Mouse (Mus musculus) gastrocnemius, adult 2 months (tissue): Measurements from ENCODE around the gene Fam171a1. TPM values are rescaled to one million over a fixed set of nuclear protein-coding genes. Genes with fewer than 3 reads are reported as not detected.

Source experiments
- DNase-seq: peaks from one replicate; pipeline ENCODE4 v3.0.0; 2022
- H3K27ac ChIP-seq: fragments of 200-600 bp; 2 replicates; pipeline ENCODE4 v1.8.1; 2022; ENCODE audit warnings: mild to moderate bottlenecking
- H3K4me3 ChIP-seq: fragments of 200-600 bp; 2 replicates; pipeline ENCODE4 v1.8.1; 2022; ENCODE audit warnings: mild to moderate bottlenecking, moderate library complexity
- CTCF ChIP-seq: fragments of 200-600 bp; IDR thresholded peaks from 2 replicates; pipeline ENCODE4 v1.8.1; 2022; ENCODE audit warnings: antibody characterized with exemption, mild to moderate bottlenecking, moderate library complexity
- intact Hi-C: fragments of 180-260 bp; cut with DNase I; formaldehyde crosslinking; loops from one replicate; pipeline ENCODE4 v1.15.1; 2025
- total RNA-seq, 2 experiments: library from RNA; stranded (reverse); gene quantifications; 2 replicates each; pipeline ENCODE4 v1.2.3; 2021

Gene Fam171a1
- total RNA-seq, 2 experiments from 2014 or later = 2.5 to 3.9 TPM

- no peak for TF ChIP-seq CTCF
- Histone ChIP-seq H3K27ac (no peak overlapping the region), H3K4me3 (no peak overlapping the region)
- intact Hi-C loops = no loop called here
- DNase-seq = no peak
These were observed 27.8 kb downstream of the Fam171a1 start for GRCm38 (mm10) chr2:3141804-3142203.

GRCm38 (mm10) chr2:3144291-3144690 is 30.3 kb downstream of the Fam171a1 start:
- TF ChIP-seq CTCF = no peak
- H3K27ac ChIP-seq = no peak overlapping the region
- intact Hi-C loops = no loop called here

GRCm38 (mm10) chr2:3147550-3148157 is 33.6 kb downstream of the Fam171a1 start:
- no peak overlapping the region for H3K27ac ChIP-seq
- TF ChIP-seq CTCF = no peak
- intact Hi-C loops = no loop called here
- H3K4me3 ChIP-seq = no peak overlapping the region
- DNase-seq = no peak

More at GRCm38 (mm10) chr2:3144291-3144690, 30.3 kb downstream of the Fam171a1 start:
- no peak for DNase-seq
- H3K4me3 ChIP-seq = no peak overlapping the region

- H3K27ac ChIP-seq = peak overlapping the region; percentile 53; the same call in 1 of the 2 replicates
- intact Hi-C loops = no loop called here
- H3K4me3 ChIP-seq = no peak overlapping the region
- TF ChIP-seq CTCF = no peak
- no peak for DNase-seq
These were observed 34.7 kb downstream of the Fam171a1 start for GRCm38 (mm10) chr2:3148731-3149130.

- no peak for TF ChIP-seq CTCF
- intact Hi-C loops = no loop called here
- DNase-seq = no peak
- Histone ChIP-seq H3K4me3 (no peak overlapping the region), H3K27ac (no peak overlapping the region)
These were observed 36.3 kb downstream of the Fam171a1 start for GRCm38 (mm10) chr2:3150324-3150723.

- Histone ChIP-seq H3K27ac (no peak overlapping the region), H3K4me3 (no peak overlapping the region)
- intact Hi-C loops = no loop called here
- DNase-seq = peak; percentile 53
- TF ChIP-seq CTCF = no peak
These were observed 37.3 kb downstream of the Fam171a1 start for GRCm38 (mm10) chr2:3151336-3151735.

GRCm38 (mm10) chr2:3154091-3154665 is 40.2 kb downstream of the Fam171a1 start:
- TF ChIP-seq CTCF = no peak

GRCm38 (mm10) chr2:3154986-3155385 is 41.0 kb downstream of the Fam171a1 start:
- TF ChIP-seq CTCF = no peak
- intact Hi-C loops = no loop called here
- Histone ChIP-seq H3K4me3 (no peak overlapping the region), H3K27ac (no peak overlapping the region)
- no peak for DNase-seq

More at GRCm38 (mm10) chr2:3154091-3154665, 40.2 kb downstream of the Fam171a1 start:
- no peak overlapping the region for H3K4me3 ChIP-seq
- intact Hi-C loops = no loop called here
- H3K27ac ChIP-seq = no peak overlapping the region
- no peak for DNase-seq

- DNase-seq = no peak
- Histone ChIP-seq H3K27ac (no peak overlapping the region), H3K4me3 (no peak overlapping the region)
- intact Hi-C loops = no loop called here
- TF ChIP-seq CTCF = no peak
These were observed 43.0 kb downstream of the Fam171a1 start for GRCm38 (mm10) chr2:3157030-3157429.

GRCm38 (mm10) chr2:3157661-3158344 is 43.8 kb downstream of the Fam171a1 start:
- Histone ChIP-seq H3K27ac (no peak overlapping the region), H3K4me3 (no peak overlapping the region)
- no peak for TF ChIP-seq CTCF
- no peak for DNase-seq
- intact Hi-C loops = no loop called here

GRCm38 (mm10) chr2:3158682-3159412 is 44.8 kb downstream of the Fam171a1 start:
- TF ChIP-seq CTCF = no peak
- DNase-seq = no peak
- Histone ChIP-seq H3K27ac (no peak overlapping the region), H3K4me3 (no peak overlapping the region)
- intact Hi-C loops = no loop called here

- intact Hi-C loops = loop anchor here (5.0 kb wide), 1 partner anchor 39 kb away; no protein-coding TSS in a partner anchor
These were observed 47.6 kb downstream of the Fam171a1 start for GRCm38 (mm10) chr2:3161578-3161977.

More at GRCm38 (mm10) chr2:3161578-3161977, 47.6 kb downstream of the Fam171a1 start:
- no peak overlapping the region for H3K27ac ChIP-seq
- TF ChIP-seq CTCF = no peak
- DNase-seq = no peak
- H3K4me3 ChIP-seq = no peak overlapping the region
